Mouse (Mus musculus) hindbrain, embryonic 12.5 days (tissue): ENCODE results near the gene Rras. TPM values are rescaled to one million over a fixed set of nuclear protein-coding genes. Genes with fewer than 3 reads are reported as not detected.

Source experiments
- ATAC-seq: fragments of 200-750 bp; cut with Nextera tagmentation; 2 replicates; pipeline ENCODE4 v1.8.0; 2017; ENCODE audit warnings: moderate TSS enrichment; ENCODE audit not compliant: low FRiP score
- H3K27ac ChIP-seq: fragments of 300-500 bp; sonication (generic); 2 replicates; pipeline ENCODE4 v1.5.1; 2016; ENCODE audit warnings: mild to moderate bottlenecking
- H3K27me3 ChIP-seq: fragments of 300-500 bp; sonication (generic); 2 replicates; pipeline ENCODE4 v1.6.1; 2016; ENCODE audit warnings: mild to moderate bottlenecking
- H3K36me3 ChIP-seq: fragments of 300-500 bp; sonication (generic); 2 replicates; pipeline ENCODE4 v1.6.1; 2016; ENCODE audit warnings: mild to moderate bottlenecking
- H3K4me1 ChIP-seq: fragments of 300-500 bp; sonication (generic); 2 replicates; pipeline ENCODE4 v1.6.1; 2016
- H3K4me2 ChIP-seq: fragments of 300-500 bp; sonication (generic); replicated peaks from 2 replicates; pipeline ENCODE4 v1.6.1; 2016; ENCODE audit warnings: mild to moderate bottlenecking
- H3K4me3 ChIP-seq: fragments of 300-500 bp; sonication (generic); 2 replicates; pipeline ENCODE4 v1.5.1; 2016; ENCODE audit warnings: mild to moderate bottlenecking
- H3K9ac ChIP-seq: fragments of 300-500 bp; sonication (generic); 2 replicates; pipeline ENCODE4 v1.6.1; 2016; ENCODE audit warnings: mild to moderate bottlenecking, moderate library complexity
- H3K9me3 ChIP-seq: fragments of 300-500 bp; sonication (generic); replicated peaks from 2 replicates; pipeline ENCODE4 v1.6.1; 2016; ENCODE audit warnings: mild to moderate bottlenecking
- WGBS: fragments of 180-500 bp; shearing (Covaris S2); methylation state at CpG from one replicate; pipeline ENCODE4 v1.1.7; 2016; 5-methylcytosine and 5-hydroxymethylcytosine counted together
- polyA plus RNA-seq: library from polyadenylated mRNA; unstranded; fragments of >200 nt; fragmentation: Nextera tagmentation; extraction: Ambion mirVana; gene quantifications from 2 replicates; pipeline ENCODE4 v1.2.1, GENCODE M21; 2016

Gene Rras
- polyA plus RNA-seq, 1 experiment from 2014 or later: 22.6 TPM

GRCm38 (mm10) chr7:45036702-45037101 lies 18.9 kb downstream of the Rras start:
- Histone ChIP-seq H3K4me3 (no peak overlapping the region), H3K27ac (no peak overlapping the region), H3K9me3 (no peaks in the 10 kb centered on the region), H3K4me1 (no peaks in the 10 kb centered on the region), H3K4me2 (no peak overlapping the region), H3K27me3 (no peaks in the 10 kb centered on the region), H3K36me3 (peaks cover 99% of the 10 kb centered on the region), H3K9ac (no peak overlapping the region)
- WGBS: 89% methylated on average over 11 of the region's 11 CpGs
- ATAC-seq: no peak

GRCm38 (mm10) chr7:45037720-45038361 lies 20.1 kb downstream of the Rras start:
- Histone ChIP-seq H3K27ac (no peak overlapping the region), H3K4me2 (no peak overlapping the region), H3K4me1 (no peaks in the 10 kb centered on the region), H3K9ac (no peak overlapping the region), H3K36me3 (peaks cover 99% of the 10 kb centered on the region), H3K4me3 (no peak overlapping the region), H3K9me3 (no peaks in the 10 kb centered on the region), H3K27me3 (no peaks in the 10 kb centered on the region)
- WGBS: 73% methylated on average over 7 of the region's 7 CpGs
- ATAC-seq: no peak

- H3K27ac ChIP-seq: no peak overlapping the region
- H3K4me1 ChIP-seq: no peaks in the 10 kb centered on the region
- 93% methylated on average over 9 of the region's 9 CpGs for WGBS
- no peaks in the 10 kb centered on the region for H3K9me3 ChIP-seq
- H3K9ac ChIP-seq: no peak overlapping the region
- H3K27me3 ChIP-seq: no peaks in the 10 kb centered on the region
- H3K4me3 ChIP-seq: no peak overlapping the region
- H3K36me3 ChIP-seq: peaks cover 99% of the 10 kb centered on the region
- H3K4me2 ChIP-seq: no peak overlapping the region
- ATAC-seq: no peak
Observed at GRCm38 (mm10) chr7:45038411-45038810, 20.6 kb downstream of the Rras start.

- Histone ChIP-seq H3K27me3 (no peaks in the 10 kb centered on the region), H3K4me3 (no peak overlapping the region), H3K4me2 (no peak overlapping the region), H3K9me3 (no peaks in the 10 kb centered on the region), H3K9ac (no peak overlapping the region), H3K36me3 (peaks cover 99% of the 10 kb centered on the region), H3K4me1 (no peaks in the 10 kb centered on the region), H3K27ac (no peak overlapping the region)
- ATAC-seq: no peak
- WGBS: 95% methylated on average over 9 of the region's 9 CpGs
Observed at GRCm38 (mm10) chr7:45040851-45041250, 23.1 kb downstream of the Rras start.

GRCm38 (mm10) chr7:45043307-45043706 lies 25.5 kb downstream of the Rras start:
- Histone ChIP-seq H3K9me3 (no peaks in the 10 kb centered on the region), H3K27ac (no peak overlapping the region), H3K4me1 (no peaks in the 10 kb centered on the region), H3K4me3 (no peak overlapping the region), H3K4me2 (no peak overlapping the region), H3K36me3 (peaks cover 99% of the 10 kb centered on the region), H3K27me3 (no peaks in the 10 kb centered on the region), H3K9ac (peak overlapping the region; percentile 32; the same call in 1 of the 2 replicates)
- ATAC-seq: no peak
- 96% methylated on average over 14 of the region's 14 CpGs for WGBS

GRCm38 (mm10) chr7:45045741-45046140 lies 28.0 kb downstream of the Rras start:
- no peaks in the 10 kb centered on the region for H3K27me3 ChIP-seq
- H3K4me2 ChIP-seq: no peak overlapping the region
- no peak overlapping the region for H3K27ac ChIP-seq
- no peak overlapping the region for H3K9ac ChIP-seq
- WGBS: 94% methylated on average over 22 of the region's 22 CpGs
- H3K4me1 ChIP-seq: peaks cover 8% of the 10 kb centered on the region
- no peak overlapping the region for H3K4me3 ChIP-seq
- peaks cover 97% of the 10 kb centered on the region for H3K36me3 ChIP-seq
- H3K9me3 ChIP-seq: no peaks in the 10 kb centered on the region
- no peak for ATAC-seq

- peaks cover 20% of the 10 kb centered on the region for H3K4me1 ChIP-seq
- WGBS: 96% methylated on average over 26 of the region's 26 CpGs
- no peak overlapping the region for H3K4me2 ChIP-seq
- no peaks in the 10 kb centered on the region for H3K27me3 ChIP-seq
- no peak overlapping the region for H3K9ac ChIP-seq
- no peaks in the 10 kb centered on the region for H3K9me3 ChIP-seq
- H3K4me3 ChIP-seq: no peak overlapping the region; the same call in 1 of the 2 replicates
- peaks cover 85% of the 10 kb centered on the region for H3K36me3 ChIP-seq
- no peak for ATAC-seq
- no peak overlapping the region for H3K27ac ChIP-seq
Observed at GRCm38 (mm10) chr7:45046853-45047350, 29.1 kb downstream of the Rras start.

- no peak overlapping the region for H3K4me3 ChIP-seq
- H3K27ac ChIP-seq: no peak overlapping the region
- no peak for ATAC-seq
- H3K4me1 ChIP-seq: peaks cover 22% of the 10 kb centered on the region
- H3K27me3 ChIP-seq: no peaks in the 10 kb centered on the region
- no peaks in the 10 kb centered on the region for H3K9me3 ChIP-seq
- no peak overlapping the region for H3K9ac ChIP-seq
- H3K36me3 ChIP-seq: peaks cover 79% of the 10 kb centered on the region
- WGBS: 95% methylated on average over 14 of the region's 14 CpGs
- H3K4me2 ChIP-seq: no peak overlapping the region
Observed at GRCm38 (mm10) chr7:45047491-45047890, 29.7 kb downstream of the Rras start.

GRCm38 (mm10) chr7:45048001-45048890 lies 30.5 kb downstream of the Rras start:
- Histone ChIP-seq H3K9me3 (no peaks in the 10 kb centered on the region), H3K27me3 (no peaks in the 10 kb centered on the region), H3K4me2 (no peak overlapping the region), H3K4me3 (no peak overlapping the region), H3K36me3 (peaks cover 72% of the 10 kb centered on the region), H3K9ac (no peak overlapping the region), H3K27ac (no peak overlapping the region), H3K4me1 (peaks cover 22% of the 10 kb centered on the region)
- ATAC-seq: no peak
- WGBS: 93% methylated on average over 38 of the region's 38 CpGs

- WGBS: 90% methylated on average over 23 of the region's 23 CpGs
Observed at GRCm38 (mm10) chr7:45048923-45049657, 31.3 kb downstream of the Rras start.

GRCm38 (mm10) chr7:45050945-45051600 lies 33.3 kb downstream of the Rras start:
- Histone ChIP-seq H3K9me3 (no peaks in the 10 kb centered on the region), H3K4me3 (peak overlapping the region; percentile 93), H3K9ac (peak overlapping the region; percentile 97), H3K4me1 (peaks cover 28% of the 10 kb centered on the region), H3K36me3 (peaks cover 44% of the 10 kb centered on the region), H3K27ac (peak overlapping the region; percentile 100), H3K4me2 (peak overlapping the region; percentile 98), H3K27me3 (no peaks in the 10 kb centered on the region)
- 2% methylated on average over 16 of the region's 16 CpGs for WGBS
- peak; percentile 46 for ATAC-seq

More at GRCm38 (mm10) chr7:45048923-45049657, 31.3 kb downstream of the Rras start:
- ATAC-seq: no peak
- Histone ChIP-seq H3K9ac (no peak overlapping the region), H3K27me3 (no peaks in the 10 kb centered on the region), H3K4me3 (no peak overlapping the region), H3K27ac (no peak overlapping the region), H3K36me3 (peaks cover 63% of the 10 kb centered on the region), H3K4me1 (peaks cover 25% of the 10 kb centered on the region), H3K4me2 (no peak overlapping the region), H3K9me3 (no peaks in the 10 kb centered on the region)
